Mouse (Mus musculus) layer of hippocampus, postnatal 14 days (tissue): ENCODE results near the gene Pdap1. TPM values are rescaled to one million over a fixed set of nuclear protein-coding genes. Genes with fewer than 3 reads are reported as not detected.
A peak's percentile ranks its signal among the peaks of the same experiment; 100 is the strongest.
"Not testable (repeated sequence)": the region's sequence is repeated elsewhere in the genome, so short reads cannot be mapped to it uniquely, and the experiment has no call there.

ENCODE experiments used
- DNase-seq, 2 experiments: peaks; one replicate each; pipeline ENCODE4 v3.0.0; 2021 to 2022; ENCODE audit warnings: low spot score in 2 of 2, mixed read lengths in 1 of 2
- total RNA-seq, 2 experiments: library from RNA; stranded (reverse); gene quantifications; 2 replicates each; pipeline ENCODE4 v1.2.3; 2021

Gene Pdap1
- total RNA-seq, 2 experiments from 2014 or later, result 99.5 to 114 TPM

- DNase-seq, result no peak
Measured at GRCm38 (mm10) chr5:145120921-145121320, 19.1 kb downstream of the Pdap1 start.

DNA sequence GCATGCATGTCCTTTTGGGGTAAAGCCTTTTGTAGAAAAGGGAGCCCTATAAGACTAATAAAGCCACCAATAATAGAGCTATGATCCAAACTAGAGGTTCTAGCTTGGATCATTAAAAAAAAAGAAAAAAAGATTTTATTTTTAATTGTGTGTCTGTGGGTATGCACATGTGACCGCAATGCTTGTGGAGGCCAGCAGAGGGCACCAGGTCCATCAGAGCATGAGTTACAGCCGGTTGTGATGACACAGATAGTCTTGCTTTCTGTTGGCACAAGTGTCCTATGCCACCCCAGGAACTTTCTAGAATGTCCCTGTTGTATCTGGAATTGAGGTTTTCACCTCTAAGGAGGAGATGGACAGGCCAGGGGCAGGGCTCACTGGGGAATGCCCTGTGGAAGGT, 20.7 kb downstream of the Pdap1 start:
- no peak for DNase-seq

GRCm38 (mm10) chr5:145118461-145118860, 21.6 kb downstream of the Pdap1 start:
- DNase-seq, result no peak

DNA sequence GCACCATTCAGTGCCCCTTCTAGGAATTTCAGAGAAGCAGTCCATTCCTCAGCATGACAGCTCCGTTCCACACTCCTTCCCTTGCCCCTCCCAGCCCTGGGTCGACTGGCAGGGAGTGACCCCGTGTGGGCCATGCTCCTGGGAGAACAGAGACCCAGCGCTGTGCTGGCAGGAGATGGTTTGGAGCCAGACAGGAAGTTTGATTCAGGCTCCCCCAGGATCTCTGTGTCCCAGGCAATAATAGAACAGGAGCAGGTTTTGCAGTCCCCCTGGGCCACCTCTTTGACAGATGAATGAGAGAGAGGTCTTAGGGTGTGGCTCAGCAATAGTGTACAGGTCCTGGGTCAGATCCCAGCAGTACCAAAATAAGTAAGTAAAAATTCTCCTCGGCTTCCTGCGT, 22.0 kb downstream of the Pdap1 start:
- DNase-seq, result no peak

DNA sequence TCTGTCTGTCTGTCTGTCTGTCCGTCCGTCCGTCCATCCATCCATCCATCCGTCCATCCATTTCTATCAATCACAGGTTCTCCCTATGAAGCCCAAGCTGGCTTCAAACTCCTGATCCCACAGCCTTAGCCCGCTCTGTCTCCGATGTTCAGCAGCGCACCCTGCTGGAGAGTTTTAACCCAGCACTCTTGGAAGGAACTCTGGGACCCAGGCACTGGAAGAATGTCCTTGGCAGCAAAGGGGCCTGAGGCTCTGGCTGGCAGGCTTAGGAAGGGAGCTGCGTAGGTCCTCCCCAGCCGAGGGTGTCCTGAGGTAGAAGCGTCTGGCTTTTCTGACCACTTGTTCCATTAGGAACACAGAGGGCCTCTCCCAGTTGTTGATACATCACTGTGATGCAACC, 23.1 kb downstream of the Pdap1 start:
- peak in 1 of 2 experiments; percentile 65 for DNase-seq

GRCm38 (mm10) chr5:145116316-145116715, 23.7 kb downstream of the Pdap1 start:
- DNase-seq, result no peak

- no peak for DNase-seq
Measured at GRCm38 (mm10) chr5:145115736-145116135, 24.3 kb downstream of the Pdap1 start.

- DNase-seq, result peak in 1 of 2 experiments; percentile 48
Measured at GRCm38 (mm10) chr5:145114606-145115473, 25.2 kb downstream of the Pdap1 start.

- DNase-seq, result no peak
Measured at GRCm38 (mm10) chr5:145114071-145114605, 25.9 kb downstream of the Pdap1 start, which contains the start of gene Arpc1b. Arpc1b (plus strand) TSS chr5:145114215.

DNA sequence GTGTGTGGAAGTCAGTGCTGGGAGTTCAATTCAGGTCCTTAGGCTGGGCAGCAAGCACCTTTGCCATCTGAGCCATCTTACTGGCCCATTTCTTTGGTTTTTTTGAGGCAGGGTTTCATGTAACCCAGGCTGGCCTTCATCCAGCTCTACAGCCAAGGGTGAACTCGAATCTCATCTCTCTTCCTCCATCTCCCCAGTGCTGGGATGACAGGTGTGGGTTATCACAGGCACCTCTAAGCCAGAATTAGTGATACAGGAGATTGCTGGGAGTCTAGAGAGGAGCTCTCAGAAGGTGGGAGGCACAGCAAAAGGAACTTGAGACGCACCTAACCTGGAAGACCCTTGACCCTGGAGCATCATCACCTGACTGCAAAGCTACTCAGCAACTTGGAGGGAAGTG, 26.6 kb downstream of the Pdap1 start:
- no peak for DNase-seq

DNA sequence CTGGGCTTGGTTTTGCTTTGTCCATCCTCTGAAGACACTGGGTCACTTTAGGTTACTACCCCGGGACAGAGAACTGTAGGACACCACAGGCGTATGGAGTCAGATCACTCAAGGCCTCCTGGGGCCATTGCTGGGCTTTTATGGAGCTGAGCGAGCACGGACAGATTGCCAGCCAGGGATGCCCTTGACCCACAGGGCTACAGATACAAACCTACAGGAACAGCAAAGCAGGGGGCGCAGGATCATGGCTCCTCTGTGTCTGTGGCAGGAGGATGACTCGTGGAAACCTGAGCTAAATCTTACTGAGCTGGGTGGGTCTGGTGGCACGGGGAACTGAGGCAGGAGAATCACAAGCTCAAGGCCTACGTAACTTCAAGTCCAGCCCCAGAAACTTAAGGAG, 27.5 kb downstream of the Pdap1 start:
- DNase-seq, result no peak

DNA sequence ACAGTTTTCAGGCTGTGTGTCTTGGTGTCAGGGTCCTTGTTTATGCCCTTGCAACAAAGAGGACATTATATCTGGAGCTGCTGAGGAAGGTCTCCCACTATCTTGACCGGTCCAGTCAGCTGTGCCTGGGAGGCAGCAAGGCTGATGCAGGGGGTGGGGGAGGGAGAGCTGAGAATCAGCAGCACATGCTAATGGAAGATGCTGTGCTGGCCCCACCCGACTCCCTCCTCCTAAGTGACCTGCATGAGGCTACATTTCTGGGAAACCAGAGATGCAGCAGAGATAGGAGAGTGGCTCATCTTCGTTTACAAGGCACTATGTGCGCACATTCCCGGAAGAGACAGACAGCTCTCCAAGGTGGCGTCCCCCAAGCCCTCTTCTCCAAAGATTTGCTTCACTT, 29.6 kb downstream of the Pdap1 start:
- no peak for DNase-seq

DNA sequence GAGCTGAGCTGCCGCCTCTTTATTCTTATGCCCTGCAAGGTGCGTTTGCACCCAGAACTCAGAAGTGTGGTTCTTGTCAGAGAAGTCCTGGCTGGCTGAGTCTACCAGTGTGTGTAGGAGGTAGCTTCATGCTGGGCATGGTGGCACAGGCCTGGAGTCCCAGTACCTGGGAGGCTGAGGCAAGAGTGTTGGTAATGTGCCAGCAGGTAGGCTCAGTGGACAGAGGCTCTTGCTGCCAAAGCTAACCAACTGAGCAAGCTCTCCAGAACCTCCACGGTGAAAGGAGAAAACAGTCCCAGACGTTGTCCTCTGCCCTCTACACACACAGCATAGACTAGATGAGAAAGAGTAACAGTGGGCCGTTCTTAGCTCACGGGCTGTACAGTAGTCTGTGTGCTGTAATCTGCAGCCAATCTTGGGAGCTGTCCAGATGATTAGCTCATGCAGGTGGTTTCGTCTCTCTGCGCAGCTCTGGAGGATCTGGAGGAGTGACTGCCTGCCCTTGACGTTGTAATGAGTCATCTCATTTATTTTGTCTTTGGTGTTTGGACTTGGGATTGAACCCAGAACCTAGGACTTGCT, 34.3 kb downstream of the Pdap1 start:
- DNase-seq, result no peak

- DNase-seq, result peak in 1 of 2 experiments; percentile 47
Measured at GRCm38 (mm10) chr5:145104328-145104727, 35.7 kb downstream of the Pdap1 start.

- DNase-seq, result no peak
Measured at GRCm38 (mm10) chr5:145102706-145103105, 37.3 kb downstream of the Pdap1 start.

DNA sequence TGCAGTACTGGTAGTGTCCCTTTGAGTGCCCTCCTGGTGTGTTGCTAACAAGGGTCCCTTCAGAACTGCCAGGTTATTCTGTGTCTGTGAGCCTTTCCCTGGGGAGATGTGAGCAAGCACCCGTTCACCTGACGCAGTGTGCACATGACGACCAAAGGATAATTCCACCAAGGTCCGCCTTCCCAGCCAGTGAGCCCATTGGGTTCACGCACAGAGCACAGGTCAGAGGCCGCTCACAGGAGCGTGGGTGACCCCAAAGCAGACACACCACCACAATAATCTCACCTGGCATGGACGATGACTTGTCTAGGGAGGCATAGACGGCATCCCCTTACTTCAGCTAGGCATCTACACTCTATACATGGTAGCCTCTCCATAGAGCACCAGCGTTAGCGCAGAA, 38.6 kb downstream of the Pdap1 start:
- DNase-seq, result not testable (repeated sequence)

DNA sequence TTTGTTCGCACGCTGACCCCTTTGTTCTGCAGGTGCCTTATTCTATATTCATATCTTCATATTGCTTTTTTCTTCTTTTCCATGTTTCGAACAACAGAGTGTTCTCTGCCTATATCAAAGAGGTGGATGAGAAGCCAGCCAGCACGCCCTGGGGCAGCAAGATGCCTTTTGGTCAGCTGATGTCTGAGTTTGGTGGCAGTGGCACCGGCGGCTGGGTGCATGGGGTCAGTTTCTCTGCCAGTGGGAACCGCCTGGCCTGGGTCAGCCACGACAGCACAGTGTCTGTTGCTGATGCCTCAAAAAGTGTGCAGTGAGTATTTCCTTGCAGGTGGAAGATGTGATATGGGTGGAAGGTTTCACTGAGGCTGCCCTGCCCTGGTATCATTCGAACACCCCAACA, 39.1 kb downstream of the Pdap1 start:
- no peak for DNase-seq

DNA sequence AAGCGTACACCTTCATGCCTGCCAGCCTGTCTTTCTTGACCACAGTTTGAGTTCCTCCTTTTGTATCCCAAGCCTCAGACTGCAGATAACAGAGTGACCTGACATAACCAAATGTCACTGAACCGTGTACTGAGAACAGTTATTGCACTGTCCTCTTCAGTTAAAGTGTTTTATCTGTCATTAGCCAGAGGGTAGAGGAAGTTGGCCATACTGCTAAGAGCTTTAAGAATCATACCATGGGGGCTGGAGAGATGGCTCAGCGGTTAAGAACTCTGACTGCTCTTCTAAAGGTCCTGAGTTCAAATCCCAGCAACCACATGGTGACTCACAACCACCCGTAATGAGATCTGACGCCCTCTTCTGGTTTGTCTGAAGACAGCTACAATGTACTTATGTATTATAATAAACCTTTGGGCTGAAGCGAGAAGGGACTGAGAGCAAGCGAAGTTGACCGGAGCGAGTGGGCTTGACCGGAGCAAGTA, 41.7 kb downstream of the Pdap1 start:
- DNase-seq, result no peak

DNA sequence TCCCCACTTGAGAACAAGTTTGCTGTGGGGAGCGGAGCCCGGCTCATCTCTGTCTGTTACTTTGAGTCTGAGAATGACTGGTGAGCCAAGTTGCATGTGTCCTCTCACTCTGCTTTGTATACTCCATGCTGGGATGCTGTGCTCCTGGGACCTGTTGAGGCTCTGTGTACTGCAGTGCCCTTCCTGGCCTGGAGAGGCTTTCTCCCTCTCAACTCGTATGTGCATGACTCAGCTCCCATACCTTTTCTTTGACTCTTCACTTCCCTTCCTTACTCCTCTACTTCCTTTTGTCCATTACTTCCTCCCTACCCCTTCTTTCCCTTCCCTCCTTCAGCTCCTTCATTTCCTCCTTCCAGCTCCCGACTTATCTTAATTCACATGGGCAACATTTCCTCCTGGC, 43.8 kb downstream of the Pdap1 start:
- no peak for DNase-seq

DNA sequence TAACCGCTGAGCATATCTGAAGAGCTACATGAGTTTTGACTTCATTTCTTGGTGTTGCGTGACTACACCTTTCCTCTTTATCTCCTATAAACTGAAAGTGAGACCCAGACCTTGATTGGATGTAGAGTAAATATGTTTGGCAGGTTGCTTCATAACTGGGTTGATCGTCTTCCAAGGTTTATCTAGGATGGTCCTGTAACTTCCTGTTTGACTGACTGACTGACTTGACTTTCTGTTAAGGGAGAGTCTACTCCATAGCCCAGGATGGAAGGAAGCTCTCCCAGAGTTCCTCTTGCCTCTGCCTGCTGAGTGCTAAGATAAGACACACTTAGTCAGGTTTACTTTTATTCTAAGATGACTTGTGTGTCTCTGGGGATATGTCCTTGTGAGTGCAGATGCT, 50.2 kb downstream of the Pdap1 start:
- DNase-seq, result no peak

GRCm38 (mm10) chr5:145088186-145088585, 51.9 kb downstream of the Pdap1 start:
- DNase-seq, result no peak

DNA sequence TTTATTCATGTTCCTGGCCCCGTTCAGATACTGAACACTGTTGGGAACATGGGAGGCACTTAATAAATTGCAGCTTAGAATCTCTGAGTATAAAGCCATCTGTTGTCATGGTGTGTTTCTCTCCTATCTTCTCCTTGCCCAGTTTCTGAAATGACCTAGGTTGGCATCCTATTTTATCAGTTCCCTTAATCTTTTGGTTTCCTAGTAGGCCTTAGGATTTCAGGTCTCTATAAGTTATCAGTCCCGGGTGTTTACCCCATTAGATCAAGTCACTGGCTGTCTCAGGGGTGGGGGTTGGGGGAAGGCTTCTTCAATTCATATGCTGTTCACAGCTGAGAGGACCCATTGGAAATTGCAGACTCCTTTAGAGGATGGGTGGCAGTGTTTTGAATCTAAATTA, 55.2 kb downstream of the Pdap1 start:
- no peak for DNase-seq
